Mouse (Mus musculus) thymus, adult 2 months (tissue): ENCODE measurements around the gene Mat2b.

ENCODE experiments used
- CTCF ChIP-seq: fragments of 200-500 bp; IDR thresholded peaks from 2 replicates; pipeline ENCODE4 v1.5.1; 2012; ENCODE audit warnings: mild to moderate bottlenecking, control low read depth, low read length, moderate library complexity, borderline replicate concordance; ENCODE audit not compliant: control insufficient read depth, poor library complexity, insufficient read depth; ENCODE audit errors: extremely low read depth
- POLR2A ChIP-seq: fragments of 200-500 bp; IDR thresholded peaks from 2 replicates; pipeline ENCODE4 v1.6.1; 2012; ENCODE audit warnings: mild to moderate bottlenecking, low read length, control low read depth, moderate library complexity; ENCODE audit not compliant: control insufficient read depth, poor library complexity, insufficient read depth; ENCODE audit errors: extremely low read depth

GRCm38 (mm10) chr11:40649726-40650445 is 45.1 kb downstream of the Mat2b start:
- TF ChIP-seq CTCF (no peak), POLR2A (no peak)
